Mouse (Mus musculus) hindbrain, embryonic 11.5 days (tissue): ENCODE results near the gene Glra1. TPM values are rescaled to one million over a fixed set of nuclear protein-coding genes. Genes with fewer than 3 reads are reported as not detected.

ENCODE experiments used
- ATAC-seq: fragments of 200-750 bp; cut with Nextera tagmentation; 2 replicates; pipeline ENCODE4 v1.8.0; 2017; ENCODE audit warnings: mild to moderate bottlenecking, moderate TSS enrichment, moderate library complexity; ENCODE audit not compliant: low FRiP score
- DNase-seq: peaks from one replicate; pipeline ENCODE4 v3.0.0-alpha.2; 2015; ENCODE audit warnings: low spot score
- H3K27ac ChIP-seq: fragments of 300-500 bp; sonication (generic); 2 replicates; pipeline ENCODE4 v1.5.1; 2014; ENCODE audit warnings: mild to moderate bottlenecking, low read depth, low read length
- H3K27me3 ChIP-seq: fragments of 300-500 bp; sonication (generic); 2 replicates; pipeline ENCODE4 v1.6.1; 2014; ENCODE audit warnings: mild to moderate bottlenecking, low read length, moderate library complexity, mixed read lengths; ENCODE audit not compliant: control insufficient read depth, insufficient read depth
- H3K36me3 ChIP-seq: fragments of 300-500 bp; sonication (generic); 2 replicates; pipeline ENCODE4 v1.6.1; 2014; ENCODE audit warnings: mild to moderate bottlenecking, low read length, moderate library complexity, mixed read lengths; ENCODE audit not compliant: control insufficient read depth, insufficient read depth
- H3K4me1 ChIP-seq: fragments of 300-500 bp; sonication (generic); replicated peaks from 2 replicates; pipeline ENCODE4 v1.6.1; 2014; ENCODE audit warnings: low read length, mixed read lengths; ENCODE audit not compliant: control insufficient read depth, insufficient read depth
- H3K4me2 ChIP-seq: fragments of 300-500 bp; sonication (generic); replicated peaks from 2 replicates; pipeline ENCODE4 v1.6.1; 2014; ENCODE audit warnings: mild to moderate bottlenecking, low read depth, low read length
- H3K4me3 ChIP-seq: fragments of 300-500 bp; sonication (generic); 2 replicates; pipeline ENCODE4 v1.5.1; 2014; ENCODE audit warnings: low read depth, low read length
- H3K9ac ChIP-seq: fragments of 300-500 bp; sonication (generic); 2 replicates; pipeline ENCODE4 v1.6.1; 2014; ENCODE audit warnings: low read depth, low read length
- H3K9me3 ChIP-seq: fragments of 300-500 bp; sonication (generic); 2 replicates; pipeline ENCODE4 v1.6.1; 2016; ENCODE audit warnings: low read length; ENCODE audit not compliant: control insufficient read depth
- WGBS: fragments of 180-500 bp; shearing (Covaris S2); extraction: QIAGEN DNeasy Blood & Tissue Kit; methylation state at CpG from one replicate; pipeline ENCODE4 v1.1.7; 2014; 5-methylcytosine and 5-hydroxymethylcytosine counted together
- polyA plus RNA-seq: library from polyadenylated mRNA; unstranded; fragments of >200 nt; fragmentation: Nextera tagmentation; extraction: Ambion mirVana; gene quantifications from 2 replicates; pipeline ENCODE4 v1.2.1, GENCODE M21; 2014

The Glra1 gene
- polyA plus RNA-seq, 1 experiment from 2014 or later, result 10.0 TPM

GRCm38 (mm10) chr11:55497885-55498284, 110.1 kb downstream of the Glra1 start:
- H3K4me2 ChIP-seq, result no peak overlapping the region
- H3K36me3 ChIP-seq, result peaks cover 12% of the 10 kb centered on the region; the same call in 1 of the 2 replicates
- WGBS, result 74% methylated on average over 5 of the region's 5 CpGs
- DNase-seq (peak; percentile 69), ATAC-seq (no peak)
- no peak overlapping the region for H3K9ac ChIP-seq
- no peaks in the 10 kb centered on the region for H3K4me1 ChIP-seq
- no peaks in the 10 kb centered on the region for H3K9me3 ChIP-seq
- no peak overlapping the region for H3K4me3 ChIP-seq
- no peak overlapping the region for H3K27ac ChIP-seq
- H3K27me3 ChIP-seq, result no peaks in the 10 kb centered on the region

DNA sequence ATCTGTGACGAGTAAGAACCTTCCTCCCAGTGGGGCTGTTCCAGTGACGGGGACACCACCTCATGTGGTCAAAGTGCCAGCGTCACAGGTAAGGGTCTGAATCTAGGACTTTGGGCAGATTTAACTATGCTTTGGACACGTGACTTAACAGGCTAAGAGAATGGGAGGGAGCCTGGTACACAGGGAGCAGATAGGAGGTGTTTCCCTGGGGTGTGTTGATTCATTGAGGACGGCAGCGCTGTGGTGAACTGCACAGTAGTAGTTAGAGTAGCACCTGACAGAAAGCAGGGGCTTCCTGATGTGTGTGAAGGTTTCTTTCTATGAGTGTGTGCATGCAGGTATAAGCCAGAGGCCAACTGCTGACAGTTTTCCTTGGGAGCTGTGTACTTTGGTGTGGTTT, 111.8 kb downstream of the Glra1 start:
- Histone ChIP-seq H3K36me3 (0 out of 2 replicates have a peak, but pooled peaks cover 10% of the 10 kb centered on the region), H3K9ac (no peak overlapping the region), H3K27me3 (no peaks in the 10 kb centered on the region), H3K4me1 (no peaks in the 10 kb centered on the region), H3K4me2 (no peak overlapping the region), H3K4me3 (no peak overlapping the region), H3K9me3 (no peaks in the 10 kb centered on the region), H3K27ac (no peak overlapping the region)
- 87% methylated on average over 6 of the region's 6 CpGs for WGBS
- no peak for DNase-seq
- no peak for ATAC-seq

GRCm38 (mm10) chr11:55485443-55485842, 122.6 kb downstream of the Glra1 start:
- no peaks in the 10 kb centered on the region for H3K4me1 ChIP-seq
- no peak overlapping the region for H3K9ac ChIP-seq
- H3K9me3 ChIP-seq, result no peaks in the 10 kb centered on the region
- ATAC-seq (no peak), DNase-seq (no peak)
- WGBS, result 98% methylated on average over 7 of the region's 7 CpGs
- no peak overlapping the region for H3K4me3 ChIP-seq
- H3K36me3 ChIP-seq, result peaks cover 15% of the 10 kb centered on the region
- no peaks in the 10 kb centered on the region for H3K27me3 ChIP-seq
- H3K27ac ChIP-seq, result no peak overlapping the region
- no peak overlapping the region for H3K4me2 ChIP-seq

DNA sequence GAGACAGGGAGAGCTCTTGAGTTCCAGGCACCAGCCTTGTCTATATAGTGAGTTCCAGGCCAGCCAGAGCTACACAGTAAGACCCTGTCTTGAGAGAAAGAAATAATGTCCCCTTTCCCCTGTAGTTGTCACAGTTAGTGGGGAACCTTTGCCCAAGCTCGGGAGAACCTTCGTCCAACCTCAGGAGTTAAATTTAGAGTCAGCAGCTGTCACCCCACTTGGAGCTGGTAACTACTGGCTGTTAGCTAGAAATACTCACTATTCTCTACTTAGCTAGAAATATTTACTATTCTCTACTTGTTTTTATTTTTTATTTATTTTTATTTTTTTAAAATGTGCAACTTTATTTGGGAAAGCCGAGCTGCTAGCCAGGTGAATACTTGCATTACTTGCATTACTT, 134.8 kb downstream of the Glra1 start:
- 94% methylated on average over 3 of the region's 3 CpGs for WGBS
- no peaks in the 10 kb centered on the region for H3K27me3 ChIP-seq
- no peaks in the 10 kb centered on the region for H3K36me3 ChIP-seq
- DNase-seq (no peak), ATAC-seq (no peak)
- no peak overlapping the region for H3K27ac ChIP-seq
- no peaks in the 10 kb centered on the region for H3K9me3 ChIP-seq
- H3K9ac ChIP-seq, result no peak overlapping the region
- no peak overlapping the region for H3K4me2 ChIP-seq
- no peaks in the 10 kb centered on the region for H3K4me1 ChIP-seq
- no peak overlapping the region for H3K4me3 ChIP-seq

- no peak overlapping the region for H3K27ac ChIP-seq
- no peak overlapping the region for H3K9ac ChIP-seq
- no peaks in the 10 kb centered on the region for H3K27me3 ChIP-seq
- 94% methylated on average over 7 of the region's 7 CpGs for WGBS
- no peaks in the 10 kb centered on the region for H3K4me1 ChIP-seq
- no peaks in the 10 kb centered on the region for H3K9me3 ChIP-seq
- ATAC-seq, result no peak
- peak overlapping the region; percentile 79 for H3K4me2 ChIP-seq
- no peaks in the 10 kb centered on the region for H3K36me3 ChIP-seq
- no peak for DNase-seq
- no peak overlapping the region for H3K4me3 ChIP-seq
These were observed 136.5 kb downstream of the Glra1 start for GRCm38 (mm10) chr11:55471467-55471866.

GRCm38 (mm10) chr11:55470761-55471160, 137.2 kb downstream of the Glra1 start:
- Histone ChIP-seq H3K4me1 (no peaks in the 10 kb centered on the region), H3K9ac (peak overlapping the region; percentile 97), H3K36me3 (no peaks in the 10 kb centered on the region), H3K4me2 (peak overlapping the region; percentile 79), H3K27ac (no peak overlapping the region), H3K9me3 (no peaks in the 10 kb centered on the region), H3K27me3 (no peaks in the 10 kb centered on the region), H3K4me3 (peak overlapping the region; percentile 98)
- 65% methylated on average over 8 of the region's 8 CpGs for WGBS
- no peak for ATAC-seq
- DNase-seq, result no peak

DNA sequence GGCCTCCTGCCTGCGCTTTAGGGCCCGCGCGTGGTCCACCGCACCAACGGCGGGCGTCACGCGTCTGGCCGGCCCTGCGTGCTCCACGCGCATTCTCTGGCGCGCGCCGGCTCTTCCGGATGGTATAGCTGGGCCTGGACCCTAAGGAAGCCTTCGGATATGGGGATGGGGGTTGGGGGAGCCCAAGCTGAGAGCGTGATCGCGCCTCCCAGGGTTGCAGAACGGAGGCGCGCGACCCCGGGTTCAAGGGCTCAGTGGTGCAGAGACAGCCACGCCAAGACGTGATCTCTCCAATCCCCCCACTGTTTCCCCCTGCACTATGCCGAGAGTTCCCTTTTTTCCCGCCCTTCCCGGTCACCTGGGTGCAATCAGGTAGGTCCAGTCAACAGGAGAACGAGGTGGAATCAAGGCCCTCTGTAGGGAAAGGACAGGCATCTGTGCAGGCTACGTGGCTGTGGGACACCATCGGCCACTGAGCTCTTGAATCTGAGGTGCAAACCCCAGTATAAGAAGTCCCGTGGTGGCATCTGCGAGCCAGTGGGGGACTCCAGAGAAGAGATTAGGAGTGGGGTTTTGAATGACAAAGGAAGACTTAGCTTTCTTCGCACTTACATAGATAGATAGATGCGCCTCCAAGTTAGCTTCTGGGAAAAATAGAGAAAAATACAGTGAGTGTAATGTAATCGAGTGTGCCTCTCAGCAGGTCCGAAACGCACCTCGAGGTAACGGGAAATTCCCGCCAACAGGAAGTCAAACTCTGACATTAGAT, 137.9 kb downstream of the Glra1 start:
- DNase-seq, result peak; percentile 57
- Histone ChIP-seq H3K4me2 (peak overlapping the region; percentile 79), H3K4me1 (no peaks in the 10 kb centered on the region), H3K36me3 (no peaks in the 10 kb centered on the region), H3K4me3 (peak overlapping the region; percentile 98), H3K27me3 (no peaks in the 10 kb centered on the region), H3K27ac (peak overlapping the region; percentile 76), H3K9ac (peak overlapping the region; percentile 97), H3K9me3 (no peaks in the 10 kb centered on the region)
- ATAC-seq, result peak; percentile 48; the same call in 1 of the 2 replicates
- WGBS, result 2% methylated on average over 44 of the region's 46 CpGs

DNA sequence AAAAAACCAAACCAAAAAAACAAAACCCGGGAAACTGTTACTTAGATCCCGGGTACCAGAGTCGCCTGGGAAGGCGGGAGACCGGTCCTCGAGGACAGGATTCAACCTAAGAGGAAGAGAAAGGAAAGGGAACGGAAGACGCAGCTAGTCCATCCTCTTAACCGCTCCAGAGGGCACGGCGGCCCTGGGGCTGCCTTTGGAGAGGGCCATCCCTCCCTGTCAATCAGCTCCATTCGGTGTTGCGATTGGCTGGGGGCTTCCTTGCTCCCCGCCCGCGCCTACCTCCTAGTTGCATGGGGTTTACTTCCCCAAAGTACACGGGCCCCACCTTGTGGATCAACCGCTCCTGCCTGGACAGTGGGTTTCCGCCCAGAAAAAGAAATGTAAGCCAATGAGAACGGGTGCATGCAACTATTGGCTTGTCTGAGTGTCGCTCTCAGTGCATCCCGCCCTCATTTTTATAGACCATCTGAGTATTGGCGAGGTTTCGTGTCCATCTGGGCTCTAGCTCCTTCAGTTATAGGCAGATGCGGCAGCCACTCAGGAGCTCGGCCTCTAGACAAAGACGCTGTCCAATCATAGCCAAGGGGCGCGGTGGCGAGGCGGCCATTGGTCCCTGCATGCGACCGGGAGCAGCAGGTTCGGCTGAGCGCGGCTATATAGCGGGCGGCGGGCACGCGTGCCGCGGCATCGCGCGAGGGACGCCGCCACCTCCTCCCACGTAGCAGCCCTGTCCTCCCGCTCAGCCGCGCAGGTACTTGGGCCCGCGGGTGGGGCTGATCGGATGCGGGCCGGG, 138.8 kb downstream of the Glra1 start, which contains the start of gene G3bp1:
Gene G3bp1, plus strand, starts transcription at position 638 of the 796 bp plus-strand sequence.
- under 1% methylated on average over 52 of the region's 57 CpGs for WGBS
- peak within 1 kb of the TSS; percentile 86 for H3K27ac ChIP-seq
- H3K9ac ChIP-seq, result peak within 1 kb of the TSS; percentile 97

More for the DNA sequence above, 138.8 kb downstream of the Glra1 start, which contains the start of gene G3bp1:
- H3K4me3 ChIP-seq, result peak within 1 kb of the TSS; percentile 98
- H3K36me3 ChIP-seq, result no peaks in the 10 kb centered on the region
- peak within 1 kb of the TSS; percentile 79 for H3K4me2 ChIP-seq
- no peaks in the 10 kb centered on the region for H3K4me1 ChIP-seq
- ATAC-seq (peak; percentile 98), DNase-seq (peak; percentile 97)
- no peaks in the 10 kb centered on the region for H3K27me3 ChIP-seq
- no peaks in the 10 kb centered on the region for H3K9me3 ChIP-seq
